Comparison of ENCODE assay signal across 10 mouse cellular contexts in the genomic region with DNA sequence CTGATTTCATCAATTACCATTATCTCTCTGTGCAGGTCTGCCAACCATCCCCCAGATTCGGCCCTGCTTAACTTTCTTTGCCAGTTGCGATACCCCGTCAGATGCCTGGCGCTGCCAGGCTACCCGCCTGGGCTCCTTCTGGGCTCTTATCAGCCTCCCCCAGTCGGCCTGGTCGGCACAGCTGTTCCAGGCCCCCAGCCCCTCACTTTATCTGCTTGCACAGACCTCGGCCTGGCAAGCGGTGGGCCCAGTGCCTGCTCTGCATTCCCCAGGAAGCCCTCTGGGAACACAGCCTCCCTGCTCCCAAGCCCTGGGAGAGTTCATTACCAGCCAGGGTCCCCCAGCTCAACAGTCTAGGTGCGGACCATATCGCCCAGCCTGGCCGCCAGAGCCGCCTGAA.
DNase-seq lines count a peak whose midpoint lies in the region; ATAC-seq and TF ChIP-seq lines count a peak whose summit lies in the region.
"Had no signal": no experiment of that assay in that cellular context is flagged by ENCODE, and none has a peak within 500 bp of the region (broad histone marks: within the 10 kb centered on the region; RNA-seq: fewer than 3 reads in every experiment).

No protein-coding gene starts in this region.

- no peaks in the 10 kb centered on the region for H3K27me3 ChIP-seq in lung, embryonic 16.5 days (ENCODE audit: control insufficient read depth, insufficient read depth, low read depth, low read length)
- no peaks in the 10 kb centered on the region for H3K27me3 ChIP-seq in lung, postnatal 0 days (replicated peaks; ENCODE audit: insufficient read depth, low read length)
- no peaks in the 10 kb centered on the region for H3K27me3 ChIP-seq in embryonic facial prominence, embryonic 15.5 days
- no peaks in the 10 kb centered on the region for H3K27me3 ChIP-seq in hindbrain, postnatal 0 days (ENCODE audit: insufficient read depth, low read length)
- no peaks in the 10 kb centered on the region for H3K27me3 ChIP-seq in neural tube, embryonic 15.5 days (replicated peaks)

- no peaks in the 10 kb centered on the region for H3K9me3 ChIP-seq in lung, embryonic 16.5 days (ENCODE audit: control insufficient read depth, low read length)
- H3K9me3 ChIP-seq in lung, postnatal 0 days (ENCODE audit: low read length), result no peaks in the 10 kb centered on the region
- no peaks in the 10 kb centered on the region for H3K9me3 ChIP-seq in embryonic facial prominence, embryonic 15.5 days (replicated peaks)
- no peaks in the 10 kb centered on the region for H3K9me3 ChIP-seq in hindbrain, postnatal 0 days (ENCODE audit: low read length)
- H3K9me3 ChIP-seq in neural tube, embryonic 15.5 days (replicated peaks), result no peaks in the 10 kb centered on the region

- TF ChIP-seq CTCF in lung, postnatal 0 days (IDR thresholded peaks at IDR 0.05), result no peak
- TF ChIP-seq CTCF in hindbrain, postnatal 0 days (IDR thresholded peaks at IDR 0.05; ENCODE audit: low read depth), result no peak

- H3K9ac ChIP-seq in lung, embryonic 16.5 days (ENCODE audit: low read length), result peak overlapping the region; percentile 38; the same call in 1 of the 2 replicates
- H3K9ac ChIP-seq in lung, postnatal 0 days (replicated peaks; ENCODE audit: low read depth), result no peak overlapping the region
- H3K9ac ChIP-seq in embryonic facial prominence, embryonic 15.5 days, result no peak overlapping the region
- H3K9ac ChIP-seq in hindbrain, postnatal 0 days (replicated peaks; ENCODE audit: low read length), result peak overlapping the region; percentile 25; the same call in 1 of the 2 replicates
- H3K9ac ChIP-seq in neural tube, embryonic 15.5 days (replicated peaks), result no peak overlapping the region

- no peaks in the 10 kb centered on the region for H3K36me3 ChIP-seq in lung, embryonic 16.5 days (ENCODE audit: control insufficient read depth, insufficient read depth, low read length)
- no peaks in the 10 kb centered on the region for H3K36me3 ChIP-seq in lung, postnatal 0 days (ENCODE audit: insufficient read depth, low read length)
- no peaks in the 10 kb centered on the region for H3K36me3 ChIP-seq in embryonic facial prominence, embryonic 15.5 days
- H3K36me3 ChIP-seq in hindbrain, postnatal 0 days (ENCODE audit: insufficient read depth, low read length), result no peaks in the 10 kb centered on the region
- H3K36me3 ChIP-seq in neural tube, embryonic 15.5 days, result no peaks in the 10 kb centered on the region

- no peak overlapping the region for H3K4me2 ChIP-seq in lung, embryonic 16.5 days (ENCODE audit: low read depth, low read length)
- H3K4me2 ChIP-seq in lung, postnatal 0 days (replicated peaks; ENCODE audit: low read depth, low read length), result no peak overlapping the region
- no peak overlapping the region for H3K4me2 ChIP-seq in embryonic facial prominence, embryonic 15.5 days (replicated peaks)
- no peak overlapping the region for H3K4me2 ChIP-seq in hindbrain, postnatal 0 days (ENCODE audit: low read depth, low read length)
- peak overlapping the region; percentile 10; the same call in 1 of the 2 replicates for H3K4me2 ChIP-seq in neural tube, embryonic 15.5 days

- H3K4me3 ChIP-seq in lung, embryonic 16.5 days (ENCODE audit: low read length), result no peak overlapping the region
- no peak overlapping the region for H3K4me3 ChIP-seq in lung, postnatal 0 days (ENCODE audit: low read depth, low read length)
- no peak overlapping the region for H3K4me3 ChIP-seq in embryonic facial prominence, embryonic 15.5 days (replicated peaks)
- H3K4me3 ChIP-seq in hindbrain, postnatal 0 days (ENCODE audit: low read length), result no peak overlapping the region
- no peak overlapping the region for H3K4me3 ChIP-seq in neural tube, embryonic 15.5 days (replicated peaks)

- H3K4me1 ChIP-seq in lung, embryonic 16.5 days (replicated peaks; ENCODE audit: control insufficient read depth, insufficient read depth, low read length), result peaks cover 56% of the 10 kb centered on the region
- H3K4me1 ChIP-seq in lung, postnatal 0 days (ENCODE audit: insufficient read depth, low read depth, low read length), result 0 out of 2 replicates have a peak, but pooled peaks cover 9% of the 10 kb centered on the region
- peaks cover 80% of the 10 kb centered on the region for H3K4me1 ChIP-seq in embryonic facial prominence, embryonic 15.5 days
- H3K4me1 ChIP-seq in hindbrain, postnatal 0 days (ENCODE audit: insufficient read depth, low read length), result peaks cover 65% of the 10 kb centered on the region
- peaks cover 83% of the 10 kb centered on the region for H3K4me1 ChIP-seq in neural tube, embryonic 15.5 days

- whole genome bisulfite sequencing in lung, embryonic 16.5 days, result 52% methylated on average over 13 of the region's 13 CpGs
- WGBS in lung, postnatal 0 days, result 64% methylated on average over 13 of the region's 13 CpGs
- 46% methylated on average over 13 of the region's 13 CpGs for WGBS in embryonic facial prominence, embryonic 15.5 days
- 24% methylated on average over 13 of the region's 13 CpGs for WGBS in hindbrain, postnatal 0 days
- WGBS in neural tube, embryonic 15.5 days, result 22% methylated on average over 13 of the region's 13 CpGs

- no peak for TF ChIP-seq EP300 in lung, postnatal 0 days (IDR thresholded peaks at IDR 0.05)

- peak overlapping the region; percentile 61 for H3K27ac ChIP-seq in lung, embryonic 16.5 days (ENCODE audit: low read length)
- H3K27ac ChIP-seq in lung, postnatal 0 days (ENCODE audit: low read length), result no peak overlapping the region
- H3K27ac ChIP-seq in embryonic facial prominence, embryonic 15.5 days (replicated peaks), result peak overlapping the region; percentile 31; the same call in 1 of the 2 replicates
- H3K27ac ChIP-seq in hindbrain, postnatal 0 days, result no peak overlapping the region
- H3K27ac ChIP-seq in neural tube, embryonic 15.5 days (replicated peaks), result peak overlapping the region; percentile 74

- ATAC-seq in lung, embryonic 16.5 days (ENCODE audit: low read depth), result no peak
- no peak for ATAC-seq in lung, postnatal 0 days
- 0 out of 2 replicates have a peak, but pooled peaks have one; percentile 18 for ATAC-seq in embryonic facial prominence, embryonic 15.5 days (ENCODE audit: insufficient number of reproducible peaks, low FRiP score, low TSS enrichment, low read depth)
- ATAC-seq in hindbrain, postnatal 0 days, result no peak
- ATAC-seq in neural tube, embryonic 15.5 days (ENCODE audit: low FRiP score), result no peak
- ATAC-seq: Patski had no signal

- DNase-seq in lung, postnatal 0 days (ENCODE audit: low spot score), result no peak
- no peak for DNase-seq in hindbrain, postnatal 0 days (ENCODE audit: low spot score)
- DNase-seq in right cerebral cortex, postnatal 25 days, result no peak
- no peak for DNase-seq in testis, postnatal 14 days (ENCODE audit: low spot score)
- DNase-seq: lung, adult 2 months; thymus, postnatal 4 days had no signal

Comparison
In these comparisons a context has a peak if more than half of its experiments do, and no peak if none do; other contexts are left out.
1. H3K27ac ChIP-seq: peak in lung, embryonic 16.5 days (single experiment), embryonic facial prominence, embryonic 15.5 days (single experiment) and neural tube, embryonic 15.5 days (single experiment); none in lung, postnatal 0 days (single experiment) and hindbrain, postnatal 0 days (single experiment).
2. H3K9ac ChIP-seq: peak in lung, embryonic 16.5 days (single experiment) and hindbrain, postnatal 0 days (single experiment); none in lung, postnatal 0 days (single experiment), embryonic facial prominence, embryonic 15.5 days (single experiment) and neural tube, embryonic 15.5 days (single experiment).